Mouse (Mus musculus): Measurements from ENCODE around the gene Tceal7.
"Not testable (repeated sequence)": the region's sequence is repeated elsewhere in the genome, so short reads cannot be mapped to it uniquely, and the experiment has no call there.

DNA sequence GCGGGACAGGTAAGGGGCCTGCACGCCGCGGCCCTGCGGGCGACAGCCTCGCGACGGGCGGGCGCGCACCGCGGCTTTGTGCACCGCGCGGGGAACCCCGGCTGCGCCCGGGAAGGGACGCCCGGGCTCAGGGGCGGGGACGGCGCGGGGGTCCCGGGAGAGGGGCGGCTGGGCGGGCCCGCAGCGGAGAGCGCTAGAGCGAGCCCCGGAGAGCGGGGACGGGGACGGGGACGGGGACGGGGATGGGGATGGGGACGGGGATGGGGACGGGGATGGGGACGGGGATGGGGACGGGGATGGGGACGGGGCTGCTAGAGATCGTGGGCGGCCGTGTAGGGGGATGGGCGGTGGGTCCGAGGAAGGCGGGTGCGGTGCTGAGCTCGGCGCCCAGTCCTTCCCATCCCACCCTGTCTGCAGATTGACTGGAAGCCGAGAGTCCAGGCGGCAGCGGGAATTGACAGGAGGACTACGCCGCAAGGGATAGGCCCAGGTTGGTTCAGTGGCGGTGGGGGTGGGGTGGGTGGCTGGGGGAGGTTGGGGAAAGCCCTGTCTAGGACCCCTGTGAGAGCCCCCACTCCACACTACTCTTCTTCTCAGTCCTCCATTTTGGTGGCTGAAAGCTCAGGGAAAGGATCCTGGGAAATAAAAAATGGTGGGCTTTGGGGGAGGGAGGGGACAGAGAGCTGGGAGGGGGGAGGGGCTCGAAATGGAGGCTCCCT is 56.0 kb downstream of the Tceal7 start:
- TF ChIP-seq CTCF (IDR thresholded peaks at IDR 0.05); POLR2A (IDR thresholded peaks at IDR 0.05; ENCODE audit: insufficient read depth, low read depth, low read length); EP300 (IDR thresholded peaks at IDR 0.05; ENCODE audit: insufficient read depth, low read depth, low read length): not testable (repeated sequence)

Measured in heart, adult 2 months (tissue).